Mouse (Mus musculus) heart, postnatal 10 days (tissue): ENCODE results near the gene Wrap53. TPM values are rescaled to one million over a fixed set of nuclear protein-coding genes. Genes with fewer than 3 reads are reported as not detected.
A peak's percentile ranks its signal among the peaks of the same experiment; 100 is the strongest.

Experiments used
- DNase-seq, 2 experiments: peaks; one replicate each; pipeline ENCODE4 v3.0.0; 2021
- intact Hi-C: fragments of 180-260 bp; cut with DNase I; formaldehyde crosslinking; loops from one replicate; pipeline ENCODE4 v1.15.1; 2025
- total RNA-seq, 2 experiments: library from RNA; stranded (reverse); gene quantifications; 2 replicates each; pipeline ENCODE4 v1.2.3; 2021

Wrap53 gene
- total RNA-seq, 2 experiments from 2014 or later, result 5.9 to 6.8 TPM

DNA sequence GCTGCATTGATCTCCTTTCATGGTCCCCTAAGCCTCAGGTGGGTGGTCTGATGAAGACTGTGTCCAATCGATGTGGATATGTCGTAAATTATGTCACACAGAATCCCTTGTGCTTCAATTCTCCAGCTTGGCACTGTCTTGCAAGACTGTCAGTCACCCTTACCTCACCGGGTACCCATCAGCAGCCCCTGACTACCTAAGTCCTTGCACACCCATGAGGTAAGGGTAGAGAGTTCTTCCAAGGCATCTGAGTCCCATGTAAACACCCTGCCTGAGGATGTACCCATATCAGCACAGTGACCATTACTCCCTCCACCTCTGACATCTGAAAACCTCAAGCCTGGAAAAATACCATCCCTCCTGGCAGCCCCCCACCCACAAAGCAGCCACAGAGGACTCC, 24.3 kb upstream of the Wrap53 start:
- intact Hi-C loops, result no loop called here
- DNase-seq, result no peak

GRCm38 (mm10) chr11:69603516-69603915, 23.5 kb upstream of the Wrap53 start:
- intact Hi-C loops, result no loop called here
- peak; percentile 42 to 58 for DNase-seq

DNA sequence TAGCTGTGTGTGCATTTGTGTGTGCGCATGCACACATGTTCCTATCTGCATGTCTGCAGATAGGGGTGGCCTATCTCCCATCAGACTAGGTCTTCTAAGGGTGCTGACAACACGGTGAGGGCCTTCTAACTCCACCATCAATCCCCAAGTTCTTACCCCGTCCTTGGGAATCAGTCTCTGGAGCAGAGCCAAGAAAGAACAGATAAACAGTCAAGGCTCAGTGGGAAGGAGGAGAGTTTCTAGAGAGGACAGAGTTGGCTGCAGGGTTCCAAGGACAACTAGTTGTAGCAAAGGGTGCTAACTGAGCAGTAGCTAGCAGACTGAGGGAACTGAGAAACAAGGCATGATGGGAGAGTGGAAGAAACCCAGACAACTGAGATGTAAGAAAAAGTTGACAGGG, 21.7 kb upstream of the Wrap53 start:
- intact Hi-C loops, result no loop called here
- no peak for DNase-seq

- intact Hi-C loops, result no loop called here
- DNase-seq, result peak; percentile 83 to 86
These were observed 20.0 kb upstream of the Wrap53 start for GRCm38 (mm10) chr11:69600098-69600497.

GRCm38 (mm10) chr11:69599436-69599835, 19.4 kb upstream of the Wrap53 start:
- no peak for DNase-seq
- intact Hi-C loops, result no loop called here

GRCm38 (mm10) chr11:69594853-69595252, 14.8 kb upstream of the Wrap53 start:
- intact Hi-C loops, result no loop called here
- DNase-seq, result no peak

- no peak for DNase-seq
- intact Hi-C loops, result no loop called here
These were observed 12.7 kb upstream of the Wrap53 start for GRCm38 (mm10) chr11:69592799-69593198.

DNA sequence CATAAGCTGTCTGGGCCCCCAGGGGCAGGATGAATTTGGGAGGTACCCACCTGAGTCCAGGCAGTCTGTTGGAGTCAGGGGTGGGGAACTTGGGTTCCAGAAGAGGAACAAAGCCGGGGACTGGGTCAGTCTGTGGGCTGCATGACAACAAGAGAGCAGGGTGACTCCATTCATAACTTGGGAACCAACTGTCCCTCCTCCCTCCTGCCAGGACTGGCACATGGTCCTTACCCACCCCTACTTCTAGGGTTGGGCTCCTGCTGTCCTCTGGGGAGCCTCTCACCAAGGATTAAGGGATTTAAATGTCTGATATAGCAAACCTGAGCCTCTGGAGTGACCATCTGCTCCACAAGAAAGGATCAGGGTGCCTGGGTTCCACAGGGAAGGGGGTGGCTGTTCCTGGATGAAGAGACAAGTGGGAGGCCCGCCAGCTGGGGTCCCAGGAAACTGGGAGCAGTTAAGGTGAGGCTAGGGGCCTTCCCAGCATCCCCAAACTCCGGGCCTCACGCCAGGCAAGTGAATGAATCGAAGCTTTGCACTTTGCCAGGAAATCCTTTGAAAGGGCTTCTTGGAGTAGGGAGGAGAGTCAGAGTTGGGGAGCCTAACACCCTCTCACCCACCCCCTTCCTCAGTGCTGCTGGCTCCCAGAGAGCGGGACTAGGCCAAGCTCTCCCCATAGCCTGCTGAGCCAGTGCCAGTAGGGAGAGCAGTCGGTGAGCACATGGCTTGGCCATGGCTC, 12.0 kb upstream of the Wrap53 start:
- DNase-seq, result peak in 1 of 2 experiments; percentile 14
- intact Hi-C loops, result no loop called here

DNA sequence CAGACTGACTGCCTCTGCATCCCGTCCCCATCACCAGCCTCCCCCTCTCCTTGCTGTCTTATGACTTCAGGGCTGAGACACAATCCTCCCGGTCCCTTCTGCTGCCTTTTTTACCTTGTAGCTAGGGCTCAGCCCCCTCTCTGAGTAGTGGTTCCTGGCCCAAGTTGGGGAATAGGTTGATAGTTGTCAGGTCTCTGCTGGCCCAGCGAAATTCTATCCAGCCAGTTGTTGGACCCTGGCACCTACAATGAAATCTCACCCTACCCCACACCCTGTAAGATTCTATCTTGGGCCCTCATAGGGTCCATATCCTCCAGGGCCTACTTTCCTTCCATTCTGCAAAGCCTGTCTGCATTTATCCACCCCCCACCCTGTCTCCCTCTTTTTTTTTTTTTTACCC, 11.4 kb upstream of the Wrap53 start:
- DNase-seq, result no peak
- intact Hi-C loops, result no loop called here

- DNase-seq, result no peak
- intact Hi-C loops, result no loop called here
These were observed 10.6 kb upstream of the Wrap53 start for GRCm38 (mm10) chr11:69590622-69591021.

DNA sequence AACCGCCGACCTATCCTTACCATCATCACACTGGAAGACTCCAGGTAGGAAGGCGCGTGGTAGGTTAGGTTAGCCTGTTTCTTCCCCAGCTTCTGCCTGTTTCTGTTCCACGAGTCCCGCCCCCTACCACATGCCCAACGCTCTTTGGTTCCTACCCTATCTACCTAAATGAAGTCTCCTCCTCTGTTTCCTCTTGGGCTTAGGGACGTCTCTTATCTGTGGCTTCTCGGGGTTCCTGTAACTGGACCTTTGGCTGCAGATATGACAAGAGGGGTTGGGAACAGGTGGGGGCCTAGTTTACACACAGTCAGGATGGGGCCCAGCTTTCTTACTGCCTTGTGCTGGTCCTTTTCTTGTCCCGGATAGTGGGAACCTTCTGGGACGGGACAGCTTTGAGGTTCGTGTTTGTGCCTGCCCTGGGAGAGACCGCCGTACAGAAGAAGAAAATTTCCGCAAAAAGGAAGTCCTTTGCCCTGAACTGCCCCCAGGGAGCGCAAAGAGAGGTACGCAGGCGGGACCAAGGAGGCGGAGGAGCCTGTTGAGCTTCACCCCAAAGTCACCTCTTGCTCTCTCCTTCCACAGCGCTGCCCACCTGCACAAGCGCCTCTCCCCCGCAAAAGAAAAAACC, 9.3 kb upstream of the Wrap53 start:
- no peak for DNase-seq
- intact Hi-C loops, result no loop called here

DNA sequence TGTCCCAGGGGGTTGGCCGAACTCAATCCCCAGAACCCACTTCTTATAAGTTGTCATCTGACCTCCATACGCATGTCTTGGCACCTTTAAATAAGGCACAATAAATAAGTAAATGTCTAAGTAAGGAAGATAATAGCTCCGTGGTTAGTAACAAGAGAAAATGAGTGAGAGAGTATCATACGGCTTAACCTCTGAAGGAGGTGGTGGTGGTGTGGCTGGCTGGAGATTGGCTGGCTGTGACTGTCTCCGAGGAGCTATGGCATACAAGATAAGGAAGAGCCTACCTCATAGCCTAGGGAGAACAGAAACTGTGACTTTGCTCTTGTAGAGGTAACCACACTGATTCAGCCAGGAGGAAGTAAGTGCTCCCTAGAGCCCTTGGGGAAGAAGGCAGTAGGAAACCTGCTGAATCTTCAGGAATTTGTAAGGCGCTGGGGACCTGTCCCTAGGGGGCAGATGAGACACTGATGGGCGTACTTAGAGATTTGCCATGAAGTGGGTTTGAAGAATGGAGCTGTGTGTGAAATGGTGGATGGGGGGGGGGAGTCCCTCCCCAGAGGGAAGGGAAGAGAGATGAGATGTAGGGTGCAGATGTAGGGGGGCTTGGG, 5.8 kb upstream of the Wrap53 start:
- intact Hi-C loops, result no loop called here
- DNase-seq, result no peak

DNA sequence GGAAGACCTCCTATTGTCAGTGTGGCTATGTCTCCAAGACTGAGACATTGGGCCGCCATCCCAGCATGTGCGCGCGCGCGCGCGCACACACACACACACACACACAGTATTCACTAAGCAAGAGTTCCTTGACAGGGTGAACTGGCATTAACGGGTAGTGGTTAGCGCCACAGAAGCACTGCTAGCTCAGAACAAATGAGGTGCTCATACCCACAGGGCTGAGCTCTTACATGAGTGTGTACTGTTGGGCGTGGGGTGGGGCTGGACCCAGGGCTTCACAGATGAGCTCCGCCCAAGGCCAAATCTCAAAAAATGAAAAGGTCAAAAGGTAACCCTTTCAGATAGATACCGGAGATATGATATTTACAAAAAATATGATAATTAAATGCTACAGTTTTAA, 4.9 kb upstream of the Wrap53 start:
- DNase-seq, result no peak
- intact Hi-C loops, result no loop called here

- intact Hi-C loops, result no loop called here
- DNase-seq, result no peak
These were observed 4.0 kb upstream of the Wrap53 start for GRCm38 (mm10) chr11:69584008-69584407.

DNA sequence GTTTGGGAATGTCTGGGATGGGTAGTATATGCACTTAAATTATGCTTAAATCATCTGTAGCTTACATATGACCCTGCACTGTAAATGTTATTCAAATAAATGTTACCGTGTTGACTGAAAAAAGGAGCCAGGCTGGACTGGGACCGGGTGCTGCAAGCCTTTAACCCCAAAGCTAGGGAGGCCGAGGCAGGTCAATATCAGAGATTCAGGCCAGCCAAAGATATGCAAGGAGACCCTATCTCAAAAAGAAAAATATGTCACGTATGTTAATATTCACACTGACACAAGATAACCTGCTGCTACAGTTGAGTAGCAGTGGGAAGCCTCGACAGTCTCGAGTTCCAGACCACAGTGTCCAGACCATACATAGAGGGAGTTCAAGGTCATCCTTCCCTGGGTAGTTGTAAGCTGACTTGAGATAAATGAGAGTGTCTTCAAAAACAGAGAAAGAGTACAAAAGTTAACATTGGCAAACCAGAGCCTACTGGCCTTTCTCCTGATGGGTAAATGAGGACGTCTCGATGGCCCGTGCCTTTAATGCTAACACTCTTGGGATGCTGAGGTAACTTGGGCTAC, 2.3 kb upstream of the Wrap53 start:
- intact Hi-C loops, result no loop called here
- DNase-seq, result no peak

DNA sequence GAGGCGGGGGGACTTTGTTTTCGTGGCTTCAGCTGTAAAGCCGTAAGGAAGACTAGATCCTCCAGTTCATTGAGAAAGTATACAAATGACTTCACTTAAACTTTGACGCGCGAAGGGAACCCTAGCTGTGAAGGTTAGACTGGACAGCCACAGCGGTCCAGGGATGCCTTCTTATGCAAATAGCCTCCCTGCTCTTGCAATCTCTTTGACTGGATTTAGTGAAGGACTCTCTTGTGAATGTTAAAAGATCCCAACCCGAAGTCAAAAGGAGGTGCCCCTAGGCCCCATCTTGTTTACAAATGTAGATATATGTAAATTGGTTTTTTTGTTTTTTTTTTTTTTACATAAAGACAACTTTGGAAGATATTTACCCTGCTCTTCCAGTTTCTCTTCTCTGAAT, 1.8 kb upstream of the Wrap53 start:
- DNase-seq, result no peak
- intact Hi-C loops, result loop anchor here (2.0 kb wide), 1 partner anchor 25 kb away; no protein-coding TSS in a partner anchor

DNA sequence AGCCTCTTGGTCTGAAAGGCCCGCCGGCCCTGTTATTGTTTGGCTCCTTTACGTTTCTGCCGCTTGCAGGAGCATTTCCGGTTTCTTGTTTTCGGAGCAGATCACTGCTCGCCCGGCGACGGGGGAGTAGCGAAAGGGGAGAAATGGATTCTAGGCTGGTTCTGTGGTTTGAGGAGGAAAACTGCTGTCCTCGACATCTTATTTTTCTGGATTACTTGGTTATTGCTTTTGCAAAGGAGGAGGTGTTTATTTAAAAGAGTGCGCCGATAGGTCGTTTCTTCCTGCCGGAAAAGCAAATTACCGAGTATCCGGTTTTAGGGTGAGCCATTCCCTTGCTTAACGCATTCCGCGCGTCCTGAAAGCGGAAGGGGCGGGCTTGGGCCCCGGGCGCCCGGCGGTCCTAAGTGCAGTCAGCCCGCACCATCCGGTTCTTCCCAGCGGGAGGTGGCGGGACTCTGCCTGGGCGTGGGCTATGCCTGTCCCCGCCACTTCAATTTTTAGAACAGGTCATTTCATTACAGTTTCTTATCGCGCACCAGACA, 1.2 kb upstream of the Wrap53 start:
- intact Hi-C loops, result loop anchor here (2.0 kb wide), 1 partner anchor 26 kb away; no protein-coding TSS in a partner anchor
- peak; percentile 94 to 95 for DNase-seq

DNA sequence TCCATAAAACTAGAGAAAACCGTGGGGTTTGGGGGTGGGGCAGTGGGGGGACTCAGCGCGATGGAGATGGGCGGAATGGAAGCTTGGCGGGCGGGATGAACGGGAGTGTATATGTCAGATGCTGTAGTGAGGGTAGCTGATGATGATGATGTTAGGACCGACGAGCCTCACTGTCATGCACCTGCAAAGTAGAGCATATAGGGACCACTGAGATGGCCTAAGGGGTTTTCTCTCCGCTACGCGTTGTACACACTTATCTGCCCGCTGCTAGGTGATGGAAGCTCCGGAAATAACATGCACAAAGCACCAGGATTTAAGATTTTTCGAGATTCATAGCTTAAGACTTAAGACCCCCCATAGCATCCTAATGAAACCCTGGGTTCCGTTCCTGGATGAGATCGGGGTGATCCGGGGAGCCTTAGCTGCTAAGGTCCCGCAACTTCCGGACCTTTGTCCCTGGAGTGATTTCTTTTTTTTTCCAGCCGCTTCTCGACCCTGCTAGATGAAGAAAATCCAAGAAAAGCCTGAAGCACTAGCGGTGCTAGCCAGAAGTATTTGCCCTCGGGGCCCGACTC, 604 bp upstream of the Wrap53 start:
- intact Hi-C loops, result loop anchor here (2.0 kb wide), 1 partner anchor 26 kb away; no protein-coding TSS in a partner anchor
- DNase-seq, result no peak

- DNase-seq, result peak; percentile 97 to 98
- intact Hi-C loops, result loop anchor here (1.0 to 5.0 kb wide), 4 partner anchors 27 to 312 kb away; no protein-coding TSS in a partner anchor
These were observed 682 bp downstream of the Wrap53 start for GRCm38 (mm10) chr11:69579128-69580017.

GRCm38 (mm10) chr11:69578301-69578700, 1.8 kb downstream of the Wrap53 start:
- intact Hi-C loops, result loop anchor here (2.0 to 5.0 kb wide), 2 partner anchors 32 to 311 kb away; no protein-coding TSS in a partner anchor
- no peak for DNase-seq
